Mouse (Mus musculus) cerebellum, adult 2 months (tissue): Measurements from ENCODE around the gene Nubpl. TPM values are rescaled to one million over a fixed set of nuclear protein-coding genes. Genes with fewer than 3 reads are reported as not detected.
"Not testable (repeated sequence)": the region's sequence is repeated elsewhere in the genome, so short reads cannot be mapped to it uniquely, and the experiment has no call there.

Experiments
- DNase-seq, 2 experiments: peaks; one replicate each; pipeline ENCODE4 v3.0.0; 2021
- H3K27ac ChIP-seq: fragments of 200-500 bp; 2 replicates; pipeline ENCODE4 v1.5.1; 2012; ENCODE audit warnings: low read length, control low read depth, inconsistent platforms; ENCODE audit not compliant: insufficient read depth
- H3K27me3 ChIP-seq: fragments of 200-500 bp; 2 replicates; pipeline ENCODE4 v1.6.1; 2012; ENCODE audit warnings: inconsistent platforms, mild to moderate bottlenecking, low read length, moderate library complexity; ENCODE audit not compliant: control insufficient read depth, insufficient read depth
- H3K4me1 ChIP-seq: fragments of 200-500 bp; 2 replicates; pipeline ENCODE4 v1.6.1; 2011; ENCODE audit warnings: low read length; ENCODE audit not compliant: control insufficient read depth, insufficient read depth
- H3K4me3 ChIP-seq: fragments of 200-500 bp; replicated peaks from 2 replicates; pipeline ENCODE3; 2011; ENCODE audit warnings: mild to moderate bottlenecking, low read depth, low read length, control low read depth; ENCODE audit not compliant: insufficient read depth
- CTCF ChIP-seq: fragments of 200-500 bp; IDR thresholded peaks from 2 replicates; pipeline ENCODE4 v1.5.1; 2011; ENCODE audit warnings: low read depth, mild to moderate bottlenecking, control low read depth, low read length, moderate library complexity, borderline replicate concordance; ENCODE audit not compliant: insufficient read depth
- POLR2A ChIP-seq: fragments of 200-500 bp; IDR thresholded peaks from 2 replicates; pipeline ENCODE4 v1.6.1; 2011; ENCODE audit warnings: low read length, control low read depth, borderline replicate concordance; ENCODE audit not compliant: insufficient read depth
- WGBS: fragments of 180-500 bp; shearing (Covaris S2); methylation state at CpG from one replicate; pipeline ENCODE4 v1.1.7; 2018; 5-methylcytosine and 5-hydroxymethylcytosine counted together
- polyA plus RNA-seq: library from polyadenylated mRNA; depleted of rRNA; stranded (reverse); fragments of >200 nt; gene quantifications from 2 replicates; pipeline ENCODE4 v1.2.3, GENCODE M21; 2012; rRNA removed

Nubpl gene
- polyA plus RNA-seq = 3.5 and 3.6 TPM in 2 replicates

GRCm38 (mm10) chr12:52097650-52098070 is at the start of gene Nubpl:
TSS of gene Nubpl (plus strand) at chr12:52097737.
- DNase-seq = peak; percentile 94 to 97
- H3K4me3 ChIP-seq = peak within 1 kb of the TSS; percentile 87
- no peaks in the 10 kb centered on the region; the same call in 1 of the 2 replicates for H3K4me1 ChIP-seq
- H3K27me3 ChIP-seq = no peaks in the 10 kb centered on the region
- H3K27ac ChIP-seq = peak within 1 kb of the TSS; percentile 41; the same call in 1 of the 2 replicates
- under 1% methylated on average over 32 of the region's 32 CpGs for WGBS
- peak; percentile 75 for TF ChIP-seq POLR2A
- no peak for TF ChIP-seq CTCF

GRCm38 (mm10) chr12:52049324-52049723 is 48.2 kb upstream of the Nubpl start:
- 93% methylated on average over 2 of the region's 2 CpGs for WGBS
- H3K4me3 ChIP-seq = no peak overlapping the region
- H3K4me1 ChIP-seq = no peaks in the 10 kb centered on the region
- no peak overlapping the region for H3K27ac ChIP-seq
- DNase-seq = no peak
- TF ChIP-seq CTCF = no peak
- no peak for TF ChIP-seq POLR2A
- no peaks in the 10 kb centered on the region for H3K27me3 ChIP-seq

DNA sequence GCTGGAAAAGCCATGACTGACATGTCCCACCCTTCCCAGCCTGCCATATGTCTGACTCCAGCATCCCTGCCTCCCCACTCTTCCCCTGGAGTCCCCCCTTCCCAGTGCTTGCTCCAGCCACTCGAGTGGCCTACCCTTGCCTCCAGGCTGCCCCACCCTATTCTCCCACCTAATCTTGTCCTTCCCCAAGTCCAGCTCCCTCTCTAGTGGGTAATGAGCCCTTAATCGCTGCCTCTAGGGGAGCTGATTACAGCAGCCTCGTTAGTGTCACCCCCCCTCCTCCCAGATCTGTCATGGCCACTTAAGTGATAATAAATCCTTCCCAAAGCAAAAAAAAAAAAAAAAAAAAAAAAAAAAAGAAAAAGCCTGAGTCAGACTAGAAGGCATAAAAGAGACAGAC is 18.2 kb upstream of the Nubpl start:
- H3K27ac ChIP-seq, H3K4me1 ChIP-seq, DNase-seq, H3K4me3 ChIP-seq, H3K27me3 ChIP-seq: not testable (repeated sequence)
- 20% methylated on average over 1 of the region's 3 CpGs for WGBS

GRCm38 (mm10) chr12:52097049-52097649 is 388 bp upstream of the Nubpl start:
- Histone ChIP-seq H3K27ac (no peak overlapping the region), H3K4me3 (peak overlapping the region; percentile 87), H3K4me1 (no peaks in the 10 kb centered on the region; the same call in 1 of the 2 replicates), H3K27me3 (no peaks in the 10 kb centered on the region)
- no peak for DNase-seq
- TF ChIP-seq CTCF (no peak), POLR2A (no peak)
- WGBS = 65% methylated on average over 13 of the region's 13 CpGs

GRCm38 (mm10) chr12:52120276-52120675 is 22.7 kb downstream of the Nubpl start:
- H3K27me3 ChIP-seq = no peaks in the 10 kb centered on the region
- H3K27ac ChIP-seq = no peak overlapping the region
- H3K4me1 ChIP-seq = no peaks in the 10 kb centered on the region
- no peak for DNase-seq
- no peak for TF ChIP-seq POLR2A
- TF ChIP-seq CTCF = no peak
- H3K4me3 ChIP-seq = no peak overlapping the region

DNA sequence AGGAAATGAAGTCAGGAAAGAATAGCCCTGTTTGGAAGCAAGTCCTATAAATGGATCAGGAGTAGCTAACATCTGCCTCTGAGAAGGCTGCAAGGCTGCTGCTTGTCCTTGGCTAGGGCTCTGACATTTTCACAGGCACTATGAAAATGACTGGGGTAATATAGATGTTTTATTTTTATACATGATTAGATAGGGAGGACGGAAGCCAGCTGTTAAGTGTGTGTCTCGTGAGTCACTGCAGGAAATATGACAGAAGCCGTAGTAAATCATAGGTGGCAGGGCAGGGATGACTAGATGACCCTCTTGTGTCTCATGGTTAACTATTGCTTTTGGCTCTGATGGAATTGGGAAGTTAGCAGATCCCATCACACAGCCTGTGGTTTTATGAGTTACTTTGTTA is 28.9 kb downstream of the Nubpl start:
- H3K27me3 ChIP-seq = no peaks in the 10 kb centered on the region
- WGBS = 56% methylated on average over 3 of the region's 3 CpGs
- H3K4me1 ChIP-seq = no peaks in the 10 kb centered on the region
- no peak for DNase-seq
- H3K4me3 ChIP-seq = no peak overlapping the region
- TF ChIP-seq CTCF (no peak), POLR2A (no peak)
- no peak overlapping the region for H3K27ac ChIP-seq

- TF ChIP-seq POLR2A (no peak), CTCF (no peak)
- Histone ChIP-seq H3K27me3 (no peaks in the 10 kb centered on the region), H3K27ac (no peak overlapping the region), H3K4me1 (no peaks in the 10 kb centered on the region), H3K4me3 (no peak overlapping the region)
- 95% methylated on average over 3 of the region's 3 CpGs for WGBS
- DNase-seq = no peak
Measured at GRCm38 (mm10) chr12:52129072-52129471, 31.5 kb downstream of the Nubpl start.

GRCm38 (mm10) chr12:52132256-52132655 is 34.7 kb downstream of the Nubpl start:
- DNase-seq = peak in 1 of 2 experiments; percentile 8
- Histone ChIP-seq H3K27ac (no peak overlapping the region), H3K27me3 (no peaks in the 10 kb centered on the region), H3K4me1 (no peaks in the 10 kb centered on the region), H3K4me3 (no peak overlapping the region)
- 7% methylated on average over 10 of the region's 10 CpGs for WGBS
- TF ChIP-seq CTCF = no peak
- no peak for TF ChIP-seq POLR2A

DNA sequence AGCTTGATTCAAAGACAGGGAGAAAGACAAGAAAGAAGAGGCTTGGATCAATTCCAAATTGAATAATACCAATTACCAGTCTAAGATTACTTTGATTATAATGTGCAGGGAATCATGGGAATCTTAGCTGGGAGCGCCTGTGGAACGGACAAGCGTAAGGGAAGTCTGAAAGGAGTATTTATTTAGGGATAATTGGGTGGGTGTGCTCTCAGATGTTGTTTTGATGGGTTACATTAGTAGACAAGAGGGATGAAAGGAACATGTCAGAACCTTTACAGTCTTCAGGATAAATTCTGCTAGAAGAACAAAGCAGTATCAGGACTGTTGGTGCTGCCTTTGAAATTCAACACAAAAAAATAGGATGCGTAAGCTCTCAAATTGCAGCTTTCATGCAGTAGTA is 40.8 kb downstream of the Nubpl start:
- no peak for DNase-seq
- TF ChIP-seq CTCF (no peak), POLR2A (no peak)
- 67% methylated on average over 4 of the region's 4 CpGs for WGBS

More for the DNA sequence above, 40.8 kb downstream of the Nubpl start:
- H3K4me3 ChIP-seq = no peak overlapping the region
- H3K4me1 ChIP-seq = no peaks in the 10 kb centered on the region
- H3K27ac ChIP-seq = no peak overlapping the region
- no peaks in the 10 kb centered on the region for H3K27me3 ChIP-seq
